9 mouse cellular contexts compared by ENCODE assay signal in the genomic region with DNA sequence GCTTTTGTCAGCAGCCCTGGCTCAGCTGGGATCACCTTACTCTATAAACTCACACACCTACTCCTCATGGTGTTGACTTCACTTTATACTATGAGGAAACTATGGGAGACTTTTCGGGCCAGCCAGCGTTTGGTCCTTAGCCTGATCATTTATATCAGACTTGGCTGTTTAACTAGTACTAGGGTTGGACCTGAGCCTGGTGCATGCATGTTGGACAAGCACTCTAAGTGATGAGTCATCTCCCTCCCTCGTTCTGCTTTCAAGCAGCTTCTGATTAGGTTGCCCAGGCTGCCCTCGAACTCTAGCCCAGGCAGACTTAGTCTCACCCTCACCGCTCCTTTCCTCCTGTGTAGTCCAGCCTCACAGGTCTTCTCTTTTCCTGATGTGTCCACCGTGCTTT. TPM values are rescaled to one million over a fixed set of nuclear protein-coding genes. Genes with fewer than 3 reads are reported as not detected.
DNase-seq lines count a peak whose midpoint lies in the region; ATAC-seq and TF ChIP-seq lines count a peak whose summit lies in the region.
"Had no signal": no experiment of that assay in that cellular context is flagged by ENCODE, and none has a peak within 500 bp of the region (broad histone marks: within the 10 kb centered on the region; RNA-seq: fewer than 3 reads in every experiment).

No protein-coding gene starts in this region.

- peak overlapping the region; percentile 98 for H3K27ac ChIP-seq in liver, postnatal 0 days (ENCODE audit: low read depth)

- H3K4me2 ChIP-seq in liver, postnatal 0 days (ENCODE audit: low read depth, low read length): peak overlapping the region; percentile 72

- DNase-seq in layer of hippocampus, adult 9-11 months: peak; percentile 32
- DNase-seq in layer of hippocampus, adult 11-12 months (ENCODE audit: low spot score): no peak
- DNase-seq in R1 (ENCODE audit: low read depth, low spot score): peak; percentile 31
- peak; percentile 51 for DNase-seq in fat pad, adult 2 months (ENCODE audit: extremely low read depth, low read depth, low spot score)
- DNase-seq in liver, postnatal 0 days: peak; percentile 33
- DNase-seq in kidney, postnatal 10 days: no peak
- DNase-seq in layer of hippocampus, adult 9-10 months (ENCODE audit: low spot score): no peak
- no peak for DNase-seq in frontal cortex, postnatal 14 days (ENCODE audit: low spot score in 2 of 2)

- H3K9ac ChIP-seq in liver, postnatal 0 days (replicated peaks): 0 out of 2 replicates have a peak overlapping the region, but pooled peaks have one; percentile 12

- no peak for ATAC-seq in liver, postnatal 0 days

- peak overlapping the region; percentile 85 for H3K4me3 ChIP-seq in liver, postnatal 0 days (ENCODE audit: low read depth, low read length)

- no peaks in the 10 kb centered on the region for H3K27me3 ChIP-seq in liver, postnatal 0 days (ENCODE audit: insufficient read depth, low read length)

- TF ChIP-seq EP300 in liver, postnatal 0 days (IDR thresholded peaks at IDR 0.05; ENCODE audit: low read depth): no peak

- peaks cover 25% of the 10 kb centered on the region for H3K4me1 ChIP-seq in liver, postnatal 0 days (ENCODE audit: insufficient read depth)

- WGBS in liver, postnatal 0 days (ENCODE audit: insufficient replicate concordance): 65% methylated on average over 6 of the region's 6 CpGs

- no peak for TF ChIP-seq CTCF in liver, postnatal 0 days (IDR thresholded peaks at IDR 0.05; ENCODE audit: low read depth)

- peaks cover 33% of the 10 kb centered on the region for H3K36me3 ChIP-seq in liver, postnatal 0 days (replicated peaks; ENCODE audit: insufficient read depth, low read length)

- no peaks in the 10 kb centered on the region for H3K9me3 ChIP-seq in liver, postnatal 0 days (ENCODE audit: low read length)

RNA-seq across cellular contexts. Expression of gene Whamm, which starts 2.3 kb away (rescaled TPM):
- polyA plus RNA-seq in liver, postnatal 0 days (2015; fragmentation: Nextera tagmentation; extraction: Ambion mirVana): 7.0 and 8.1 TPM in 2 replicates

RNA-seq across cellular contexts. Expression of gene Fsd2, which starts 6.7 kb away (rescaled TPM):
- polyA plus RNA-seq in liver, postnatal 0 days (2015; fragmentation: Nextera tagmentation; extraction: Ambion mirVana): 0.28 and 0.50 TPM in 2 replicates
- polyA plus RNA-seq: intestine, embryonic 14.5 days had no signal

Comparison
In these comparisons a context has a peak if more than half of its experiments do, and no peak if none do; other contexts are left out.
1. DNase-seq: peak in layer of hippocampus, adult 9-11 months (single experiment), R1 (single experiment), fat pad, adult 2 months (single experiment) and liver, postnatal 0 days (single experiment); none in layer of hippocampus, adult 11-12 months (single experiment), kidney, postnatal 10 days (single experiment), layer of hippocampus, adult 9-10 months (single experiment) and frontal cortex, postnatal 14 days (0 of 2).